Mouse (Mus musculus): ENCODE measurements around the gene Fxyd4. TPM values are rescaled to one million over a fixed set of nuclear protein-coding genes. Genes with fewer than 3 reads are reported as not detected.

The Fxyd4 gene
- polyA plus RNA-seq, 1 experiment: not detected

GRCm38 (mm10) chr6:117927955-117928354 lies 9.5 kb downstream of the Fxyd4 start:
- 86% methylated on average over 7 of the region's 7 CpGs for WGBS
- no peak overlapping the region for H3K27ac ChIP-seq (ENCODE audit: control insufficient read depth, insufficient read depth, low read depth, low read length, poor library complexity)
- TF ChIP-seq CTCF (IDR thresholded peaks at IDR 0.05; ENCODE audit: control insufficient read depth, insufficient read depth, low read length) (no peak), POLR2A (IDR thresholded peaks at IDR 0.05; ENCODE audit: borderline replicate concordance, control insufficient read depth, low read depth, low read length) (no peak)
- no peaks in the 10 kb centered on the region for H3K4me1 ChIP-seq (ENCODE audit: control insufficient read depth, insufficient read depth, low read length)
- no peak overlapping the region for H3K4me3 ChIP-seq (replicated peaks; ENCODE audit: control insufficient read depth, low read depth, low read length)

DNA sequence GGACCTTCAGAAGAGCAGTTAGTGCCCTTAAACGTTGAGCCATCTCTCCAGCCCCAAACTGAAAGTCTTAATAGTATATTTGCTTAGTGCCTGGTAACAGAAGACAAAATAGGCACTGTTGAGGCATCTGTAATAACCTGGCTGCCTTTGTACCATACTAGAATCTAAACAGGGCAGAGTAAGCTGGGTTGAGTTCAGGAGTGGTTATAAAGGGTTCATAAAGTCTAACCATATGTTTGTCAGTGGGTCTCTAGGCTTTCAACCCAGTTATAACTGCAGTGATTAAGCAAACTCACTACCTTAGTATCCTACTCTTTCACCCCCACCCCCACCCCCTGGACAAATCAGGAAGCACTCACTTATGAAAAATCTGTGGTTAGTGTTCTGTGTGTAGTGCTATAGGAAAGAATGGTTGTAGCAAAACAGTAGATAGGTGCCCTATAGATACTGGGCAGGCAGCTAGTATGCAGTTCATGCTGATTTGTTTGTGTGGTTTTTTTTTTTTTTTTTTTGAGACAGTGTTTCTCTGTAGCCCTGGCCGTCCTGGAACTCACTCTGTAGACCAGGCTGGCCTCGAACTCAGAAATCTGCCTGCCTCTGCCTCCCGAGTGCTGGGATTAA lies 10.5 kb downstream of the Fxyd4 start:
- TF ChIP-seq POLR2A (IDR thresholded peaks at IDR 0.05; ENCODE audit: borderline replicate concordance, control insufficient read depth, low read depth, low read length): no peak
- TF ChIP-seq CTCF (IDR thresholded peaks at IDR 0.05; ENCODE audit: control insufficient read depth, insufficient read depth, low read length): no peak
- no peaks in the 10 kb centered on the region for H3K4me1 ChIP-seq (ENCODE audit: control insufficient read depth, insufficient read depth, low read length)
- 64% methylated on average over 4 of the region's 4 CpGs for WGBS
- no peak overlapping the region for H3K4me3 ChIP-seq (replicated peaks; ENCODE audit: control insufficient read depth, low read depth, low read length)
- H3K27ac ChIP-seq (ENCODE audit: control insufficient read depth, insufficient read depth, low read depth, low read length, poor library complexity): no peak overlapping the region

GRCm38 (mm10) chr6:117922041-117922440 lies 15.5 kb downstream of the Fxyd4 start:
- Histone ChIP-seq H3K27ac (ENCODE audit: control insufficient read depth, insufficient read depth, low read depth, low read length, poor library complexity) (no peak overlapping the region), H3K4me1 (ENCODE audit: control insufficient read depth, insufficient read depth, low read length) (no peaks in the 10 kb centered on the region; the same call in 1 of the 2 replicates), H3K4me3 (replicated peaks; ENCODE audit: control insufficient read depth, low read depth, low read length) (no peak overlapping the region)
- TF ChIP-seq CTCF (IDR thresholded peaks at IDR 0.05; ENCODE audit: control insufficient read depth, insufficient read depth, low read length) (no peak), POLR2A (IDR thresholded peaks at IDR 0.05; ENCODE audit: borderline replicate concordance, control insufficient read depth, low read depth, low read length) (no peak)
- 72% methylated on average over 3 of the region's 3 CpGs for WGBS

- TF ChIP-seq CTCF (IDR thresholded peaks at IDR 0.05; ENCODE audit: control insufficient read depth, insufficient read depth, low read length) (peak; percentile 47), POLR2A (IDR thresholded peaks at IDR 0.05; ENCODE audit: borderline replicate concordance, control insufficient read depth, low read depth, low read length) (no peak)
- no peak overlapping the region for H3K4me3 ChIP-seq (replicated peaks; ENCODE audit: control insufficient read depth, low read depth, low read length)
- 31% methylated on average over 3 of the region's 3 CpGs for WGBS
- no peaks in the 10 kb centered on the region; the same call in 1 of the 2 replicates for H3K4me1 ChIP-seq (ENCODE audit: control insufficient read depth, insufficient read depth, low read length)
- H3K27ac ChIP-seq (ENCODE audit: control insufficient read depth, insufficient read depth, low read depth, low read length, poor library complexity): no peak overlapping the region
These were observed 16.5 kb downstream of the Fxyd4 start for GRCm38 (mm10) chr6:117920659-117921640.

- WGBS: 2% methylated on average over 5 of the region's 5 CpGs
These were observed 19.4 kb downstream of the Fxyd4 start for GRCm38 (mm10) chr6:117918043-117918442.

DNA sequence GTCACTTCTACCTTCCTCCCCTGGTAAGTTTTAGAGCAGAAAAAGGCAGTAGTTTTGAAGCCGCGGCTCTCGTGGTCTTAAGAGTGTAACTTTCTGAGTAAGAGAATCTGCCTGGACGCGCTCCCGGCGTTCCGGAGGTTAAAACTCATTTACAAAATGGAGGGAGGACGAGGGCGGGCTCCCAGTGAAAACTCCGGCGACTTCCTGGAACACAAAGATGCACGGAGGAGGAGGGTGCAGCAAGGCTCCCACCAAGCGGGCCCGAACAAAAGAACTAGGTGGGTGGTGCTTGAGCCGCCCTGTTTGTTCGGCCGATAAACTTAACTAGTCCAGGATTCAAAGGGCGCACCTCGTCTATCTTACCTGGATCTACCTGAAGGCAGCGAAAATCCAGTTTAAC lies 19.9 kb downstream of the Fxyd4 start:
- peak overlapping the region; percentile 98 for H3K27ac ChIP-seq (ENCODE audit: control insufficient read depth, insufficient read depth, low read depth, low read length, poor library complexity)
- TF ChIP-seq CTCF (IDR thresholded peaks at IDR 0.05; ENCODE audit: control insufficient read depth, insufficient read depth, low read length) (no peak), POLR2A (IDR thresholded peaks at IDR 0.05; ENCODE audit: borderline replicate concordance, control insufficient read depth, low read depth, low read length) (no peak)
- no peaks in the 10 kb centered on the region; the same call in 1 of the 2 replicates for H3K4me1 ChIP-seq (ENCODE audit: control insufficient read depth, insufficient read depth, low read length)
- peak overlapping the region; percentile 88 for H3K4me3 ChIP-seq (replicated peaks; ENCODE audit: control insufficient read depth, low read depth, low read length)
- under 1% methylated on average over 21 of the region's 21 CpGs for WGBS

More at GRCm38 (mm10) chr6:117918043-117918442, 19.4 kb downstream of the Fxyd4 start:
- H3K27ac ChIP-seq (ENCODE audit: control insufficient read depth, insufficient read depth, low read depth, low read length, poor library complexity): no peak overlapping the region
- TF ChIP-seq CTCF (IDR thresholded peaks at IDR 0.05; ENCODE audit: control insufficient read depth, insufficient read depth, low read length) (no peak), POLR2A (IDR thresholded peaks at IDR 0.05; ENCODE audit: borderline replicate concordance, control insufficient read depth, low read depth, low read length) (no peak)
- H3K4me1 ChIP-seq (ENCODE audit: control insufficient read depth, insufficient read depth, low read length): no peaks in the 10 kb centered on the region; the same call in 1 of the 2 replicates
- peak overlapping the region; percentile 88 for H3K4me3 ChIP-seq (replicated peaks; ENCODE audit: control insufficient read depth, low read depth, low read length)

DNA sequence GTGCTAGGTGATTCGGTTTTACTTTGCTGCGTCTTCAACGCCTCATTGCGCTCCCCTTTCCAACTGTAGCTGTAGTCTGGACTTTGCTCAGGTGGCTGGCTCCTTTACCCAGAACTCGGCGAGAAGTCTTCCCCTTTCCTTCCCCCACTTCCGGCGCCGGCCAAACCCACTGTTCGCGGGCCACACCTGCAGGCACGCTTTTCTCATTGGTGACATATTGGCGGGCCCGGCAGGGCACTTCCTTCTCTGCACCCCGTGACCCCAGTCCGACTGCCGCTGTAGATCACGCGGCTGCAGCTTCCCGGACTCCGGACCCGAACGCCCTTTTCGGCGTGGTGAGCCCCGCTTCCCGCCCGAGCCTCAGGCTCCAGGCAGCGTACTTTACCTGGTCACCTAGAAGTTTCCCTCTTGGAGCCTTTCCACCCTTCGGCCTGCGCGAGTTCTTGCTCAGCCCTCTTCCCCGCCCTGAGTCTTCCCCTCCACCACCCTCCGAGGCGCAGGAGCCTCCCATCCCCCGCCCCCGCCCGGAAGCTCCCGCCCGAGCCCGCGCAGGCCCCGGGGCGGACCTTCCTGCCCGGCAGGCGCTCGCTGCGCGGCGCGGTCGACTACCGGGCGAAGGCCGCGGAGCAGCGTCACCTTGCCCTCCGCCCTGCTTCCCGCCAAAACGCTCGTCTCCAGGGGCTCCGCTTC lies 20.6 kb downstream of the Fxyd4 start:
- peak; percentile 67; the same call in 1 of the 2 replicates for TF ChIP-seq POLR2A (IDR thresholded peaks at IDR 0.05; ENCODE audit: borderline replicate concordance, control insufficient read depth, low read depth, low read length)
- TF ChIP-seq CTCF (IDR thresholded peaks at IDR 0.05; ENCODE audit: control insufficient read depth, insufficient read depth, low read length): no peak
- H3K4me1 ChIP-seq (ENCODE audit: control insufficient read depth, insufficient read depth, low read length): no peaks in the 10 kb centered on the region; the same call in 1 of the 2 replicates
- peak overlapping the region; percentile 88 for H3K4me3 ChIP-seq (replicated peaks; ENCODE audit: control insufficient read depth, low read depth, low read length)
- H3K27ac ChIP-seq (ENCODE audit: control insufficient read depth, insufficient read depth, low read depth, low read length, poor library complexity): peak overlapping the region; percentile 98
- WGBS: under 1% methylated on average over 62 of the region's 62 CpGs
